Mouse (Mus musculus): Measurements from ENCODE around the gene Ndufv2. TPM values are rescaled to one million over a fixed set of nuclear protein-coding genes. Genes with fewer than 3 reads are reported as not detected.
"Not testable (repeated sequence)": the region's sequence is repeated elsewhere in the genome, so short reads cannot be mapped to it uniquely, and the experiment has no call there.

The Ndufv2 gene
- polyA plus RNA-seq, 1 experiment from 2014 or later: 347 TPM

- ATAC-seq (ENCODE audit: insufficient read depth, low FRiP score, low TSS enrichment) (no peak), DNase-seq (ENCODE audit: low spot score) (no peak)
- Histone ChIP-seq H3K27ac (ENCODE audit: low read depth, low read length) (no peak overlapping the region), H3K9ac (ENCODE audit: low read length) (no peak overlapping the region), H3K36me3 (ENCODE audit: control insufficient read depth, insufficient read depth, low read length) (no peaks in the 10 kb centered on the region), H3K4me2 (ENCODE audit: low read depth) (no peak overlapping the region), H3K4me1 (ENCODE audit: control insufficient read depth, insufficient read depth, low read length) (no peaks in the 10 kb centered on the region), H3K9me3 (ENCODE audit: control insufficient read depth, low read length) (no peaks in the 10 kb centered on the region), H3K4me3 (ENCODE audit: low read depth, low read length) (no peak overlapping the region), H3K27me3 (ENCODE audit: control insufficient read depth, insufficient read depth, low read length) (no peaks in the 10 kb centered on the region)
- 77% methylated on average over 5 of the region's 5 CpGs for WGBS
These were observed 53.2 kb downstream of the Ndufv2 start for GRCm38 (mm10) chr17:66048199-66048598.

GRCm38 (mm10) chr17:66043679-66044078 lies 57.7 kb downstream of the Ndufv2 start:
- not testable (repeated sequence) for H3K27ac ChIP-seq (ENCODE audit: low read depth, low read length); H3K4me2 ChIP-seq (ENCODE audit: low read depth); H3K27me3 ChIP-seq (ENCODE audit: control insufficient read depth, insufficient read depth, low read length); H3K9me3 ChIP-seq (ENCODE audit: control insufficient read depth, low read length); H3K4me1 ChIP-seq (ENCODE audit: control insufficient read depth, insufficient read depth, low read length); H3K36me3 ChIP-seq (ENCODE audit: control insufficient read depth, insufficient read depth, low read length); DNase-seq (ENCODE audit: low spot score); H3K4me3 ChIP-seq (ENCODE audit: low read depth, low read length); H3K9ac ChIP-seq (ENCODE audit: low read length); ATAC-seq (ENCODE audit: insufficient read depth, low FRiP score, low TSS enrichment)
- WGBS: 87% methylated on average over 4 of the region's 4 CpGs

GRCm38 (mm10) chr17:66041020-66041419 lies 60.3 kb downstream of the Ndufv2 start:
- Histone ChIP-seq H3K27ac (ENCODE audit: low read depth, low read length) (no peak overlapping the region), H3K27me3 (ENCODE audit: control insufficient read depth, insufficient read depth, low read length) (no peaks in the 10 kb centered on the region), H3K4me1 (ENCODE audit: control insufficient read depth, insufficient read depth, low read length) (no peaks in the 10 kb centered on the region), H3K9ac (ENCODE audit: low read length) (no peak overlapping the region), H3K4me3 (ENCODE audit: low read depth, low read length) (no peak overlapping the region), H3K9me3 (ENCODE audit: control insufficient read depth, low read length) (no peaks in the 10 kb centered on the region), H3K4me2 (ENCODE audit: low read depth) (no peak overlapping the region), H3K36me3 (ENCODE audit: control insufficient read depth, insufficient read depth, low read length) (no peaks in the 10 kb centered on the region)
- ATAC-seq (ENCODE audit: insufficient read depth, low FRiP score, low TSS enrichment): no peak
- 93% methylated on average over 5 of the region's 5 CpGs for WGBS
- DNase-seq (ENCODE audit: low spot score): no peak

- H3K9me3 ChIP-seq (ENCODE audit: control insufficient read depth, low read length): no peaks in the 10 kb centered on the region
- ATAC-seq (ENCODE audit: insufficient read depth, low FRiP score, low TSS enrichment): no peak
These were observed 68.1 kb downstream of the Ndufv2 start for GRCm38 (mm10) chr17:66033239-66033638.

GRCm38 (mm10) chr17:66031991-66032390 lies 69.4 kb downstream of the Ndufv2 start:
- H3K9ac ChIP-seq (ENCODE audit: low read length): no peak overlapping the region
- no peak for ATAC-seq (ENCODE audit: insufficient read depth, low FRiP score, low TSS enrichment)
- H3K27ac ChIP-seq (ENCODE audit: low read depth, low read length): no peak overlapping the region
- no peak for DNase-seq (ENCODE audit: low spot score)
- peaks cover under 1% of the 10 kb centered on the region; the same call in 1 of the 2 replicates for H3K36me3 ChIP-seq (ENCODE audit: control insufficient read depth, insufficient read depth, low read length)
- no peaks in the 10 kb centered on the region for H3K9me3 ChIP-seq (ENCODE audit: control insufficient read depth, low read length)
- no peaks in the 10 kb centered on the region for H3K4me1 ChIP-seq (ENCODE audit: control insufficient read depth, insufficient read depth, low read length)
- WGBS: 90% methylated on average over 5 of the region's 5 CpGs
- H3K27me3 ChIP-seq (ENCODE audit: control insufficient read depth, insufficient read depth, low read length): no peaks in the 10 kb centered on the region
- no peak overlapping the region for H3K4me3 ChIP-seq (ENCODE audit: low read depth, low read length)
- H3K4me2 ChIP-seq (ENCODE audit: low read depth): no peak overlapping the region

More at GRCm38 (mm10) chr17:66033239-66033638, 68.1 kb downstream of the Ndufv2 start:
- no peak overlapping the region for H3K4me2 ChIP-seq (ENCODE audit: low read depth)
- no peak overlapping the region for H3K4me3 ChIP-seq (ENCODE audit: low read depth, low read length)
- WGBS: 93% methylated on average over 5 of the region's 5 CpGs
- H3K36me3 ChIP-seq (ENCODE audit: control insufficient read depth, insufficient read depth, low read length): no peaks in the 10 kb centered on the region
- H3K27ac ChIP-seq (ENCODE audit: low read depth, low read length): no peak overlapping the region
- H3K27me3 ChIP-seq (ENCODE audit: control insufficient read depth, insufficient read depth, low read length): no peaks in the 10 kb centered on the region
- H3K9ac ChIP-seq (ENCODE audit: low read length): no peak overlapping the region
- DNase-seq (ENCODE audit: low spot score): no peak
- no peaks in the 10 kb centered on the region for H3K4me1 ChIP-seq (ENCODE audit: control insufficient read depth, insufficient read depth, low read length)

Other genes with a start within 250 kb of the Ndufv2 start
- 47.1 and 50.1 TPM in 2 replicates for gene Ralbp1, start 215.8 kb downstream of the Ndufv2 start, polyA plus RNA-seq (2014; fragmentation: Nextera tagmentation; extraction: Ambion mirVana)
- gene Twsg1, start 150.3 kb downstream of the Ndufv2 start, polyA plus RNA-seq (2014; fragmentation: Nextera tagmentation; extraction: Ambion mirVana): 96.2 and 101 TPM in 2 replicates
- 33.2 and 34.7 TPM in 2 replicates for gene Ankrd12, start 24.5 kb downstream of the Ndufv2 start, polyA plus RNA-seq (2014; fragmentation: Nextera tagmentation; extraction: Ambion mirVana)
- 31.1 and 31.5 TPM in 2 replicates for gene Washc1, start 10.0 kb upstream of the Ndufv2 start, polyA plus RNA-seq (2014; fragmentation: Nextera tagmentation; extraction: Ambion mirVana)
- 16.0 and 16.9 TPM in 2 replicates for gene Ddx11, start 22.0 kb upstream of the Ndufv2 start, polyA plus RNA-seq (2014; fragmentation: Nextera tagmentation; extraction: Ambion mirVana)